Mouse (Mus musculus): ENCODE measurements around the gene Arl6. TPM values are rescaled to one million over a fixed set of nuclear protein-coding genes. Genes with fewer than 3 reads are reported as not detected.

Arl6 gene
- total and polyA plus RNA-seq, 3 experiments: 0.23 to 0.77 TPM; not detected in 1

DNA sequence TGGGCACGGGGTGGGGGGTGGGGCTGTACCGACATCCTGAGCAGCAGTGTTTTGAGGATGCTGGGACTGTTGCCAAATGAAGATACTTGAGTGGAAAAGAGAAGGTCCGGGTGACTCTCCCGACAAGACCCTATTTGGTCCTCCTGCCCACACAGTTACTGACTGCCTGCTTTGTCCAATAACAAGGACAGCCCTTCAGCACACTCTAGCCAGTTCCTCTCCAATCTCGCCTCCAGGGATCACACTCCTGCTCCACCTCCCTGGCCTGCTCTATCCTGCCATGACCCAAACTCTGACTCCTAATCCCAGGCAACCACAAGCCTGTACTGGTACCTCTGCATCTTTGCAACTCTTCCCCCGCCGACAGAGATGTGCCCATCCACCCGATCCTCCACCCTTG is 69.4 kb downstream of the Arl6 start:
- dilution Hi-C loops (cut with MboI; ENCODE audit: extremely low pct_ligation_motif_present, extremely low pct_unique_long_range_greater_than_20kb, low sequenced_read_pairs) (no loop called here), in situ Hi-C loops (cut with MboI; ENCODE audit: low pct_ligation_motif_present, low pct_unique_long_range_greater_than_20kb, low sequenced_read_pairs) (no loop called here)
- Histone ChIP-seq H3K27me3 (replicated peaks) (no peaks in the 10 kb centered on the region), H3K4me3 (replicated peaks in 1 of 3; ENCODE audit: low read depth in 2 of 3, low read length in 2 of 3, poor library complexity in 1 of 3) (no peak overlapping the region), H3K36me3 (replicated peaks in 1 of 2; ENCODE audit: control insufficient read depth in 1 of 2, insufficient read depth in 1 of 2, low read length in 1 of 2) (no peaks in the 10 kb centered on the region), H3K9me3 (replicated peaks; ENCODE audit: low read length) (no peaks in the 10 kb centered on the region), H3K4me2 (ENCODE audit: insufficient read depth, low read depth, poor library complexity, severe bottlenecking) (peak overlapping the region; percentile 100), H3K9ac (ENCODE audit: insufficient read depth, low read depth) (peak overlapping the region; percentile 94), H3K4me1 (ENCODE audit: control insufficient read depth in 1 of 2, insufficient read depth in 2 of 2) (peaks cover 13 to 55% of the 10 kb centered on the region in 2 experiments), H3K27ac (ENCODE audit: insufficient read depth, low read depth) (no peak overlapping the region), H3K79me2 (replicated peaks; ENCODE audit: control insufficient read depth, extremely low read depth, insufficient read depth, poor library complexity, severe bottlenecking) (no peaks in the 10 kb centered on the region)
- TF ChIP-seq MXI1 (IDR thresholded peaks at IDR 0.05; ENCODE audit: low read depth, low read length) (peak; percentile 51; the same call in 1 of the 2 replicates), NELFE (IDR thresholded peaks at IDR 0.05; ENCODE audit: low read depth, low read length) (0 out of 2 replicates have a peak, but pooled peaks have one; percentile 18), CHD2 (IDR thresholded peaks at IDR 0.05; ENCODE audit: low read length) (0 out of 2 replicates have a peak, but pooled peaks have one; percentile 9), MEF2A (IDR thresholded peaks at IDR 0.05; ENCODE audit: borderline replicate concordance, low read depth, low read length) (no peak), IRF4 (IDR thresholded peaks at IDR 0.05; ENCODE audit: low read depth, low read length) (no peak), EP300 (IDR thresholded peaks at IDR 0.05; ENCODE audit: low read length) (no peak), KAT2A (IDR thresholded peaks at IDR 0.05; ENCODE audit: insufficient replicate concordance, low read length) (no peak), MAZ (IDR thresholded peaks at IDR 0.05; ENCODE audit: low read depth, low read length) (no peak), SIN3A (IDR thresholded peaks at IDR 0.05; ENCODE audit: low read length) (0 out of 2 replicates have a peak, but pooled peaks have one; percentile 58)
- DNase-seq (ENCODE audit: extremely low read depth): no peak

DNA sequence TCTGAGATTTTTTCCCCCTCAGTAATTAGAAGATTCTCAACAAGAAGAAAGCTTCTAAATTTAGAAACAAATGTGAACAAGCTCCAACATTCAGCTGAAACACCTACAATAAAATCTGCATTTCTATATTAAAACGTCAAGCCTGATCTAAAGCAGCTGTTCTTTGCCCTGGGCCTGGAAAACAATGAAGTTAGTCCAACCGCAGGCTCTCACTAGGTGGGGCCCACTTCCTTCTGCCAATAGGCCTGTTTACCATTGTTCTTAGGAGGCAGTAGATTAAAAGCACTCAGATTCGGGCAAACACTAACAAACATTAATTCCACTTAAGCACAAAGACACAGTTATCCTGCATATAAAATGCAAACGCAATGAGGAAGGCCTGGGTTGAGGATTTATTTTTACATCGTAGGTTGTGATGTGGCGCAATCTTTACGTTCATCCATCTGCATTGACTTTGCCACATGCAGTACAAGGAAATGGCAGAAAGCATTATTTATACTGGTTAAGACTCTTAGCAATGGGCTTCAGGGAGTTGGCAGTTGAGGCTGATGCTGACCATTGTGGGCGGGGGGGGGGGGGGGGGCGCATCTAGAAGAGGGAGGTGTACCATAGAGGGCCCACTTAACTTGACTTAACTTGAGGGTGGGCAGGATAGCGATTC is 71.3 kb downstream of the Arl6 start:
- TF ChIP-seq SMC3 (IDR thresholded peaks at IDR 0.05; ENCODE audit: low read depth, low read length): no peak
- TF ChIP-seq HCFC1 (IDR thresholded peaks at IDR 0.05; ENCODE audit: low read depth, low read length): no peak
- no peak for TF ChIP-seq TCF12 (IDR thresholded peaks at IDR 0.05; ENCODE audit: low read depth, low read length)
- TF ChIP-seq ELF1 (IDR thresholded peaks at IDR 0.05; ENCODE audit: low read depth, low read length): no peak
- peak; percentile 1; the same call in 1 of the 2 replicates for TF ChIP-seq ZNF384 (IDR thresholded peaks at IDR 0.05; ENCODE audit: low read depth, low read length)
- no peak for TF ChIP-seq RAD21 (IDR thresholded peaks at IDR 0.05; ENCODE audit: low read depth, low read length)
- in situ Hi-C loops (cut with MboI; ENCODE audit: low pct_ligation_motif_present, low pct_unique_long_range_greater_than_20kb, low sequenced_read_pairs): no loop called here
- H3K36me3 ChIP-seq (replicated peaks in 1 of 2; ENCODE audit: control insufficient read depth in 1 of 2, insufficient read depth in 1 of 2, low read length in 1 of 2): no peaks in the 10 kb centered on the region
- peaks cover 14 to 69% of the 10 kb centered on the region in 2 experiments for H3K4me1 ChIP-seq (ENCODE audit: control insufficient read depth in 1 of 2, insufficient read depth in 2 of 2)
- dilution Hi-C loops (cut with MboI; ENCODE audit: extremely low pct_ligation_motif_present, extremely low pct_unique_long_range_greater_than_20kb, low sequenced_read_pairs): no loop called here
- H3K4me3 ChIP-seq (replicated peaks in 1 of 3; ENCODE audit: low read depth in 2 of 3, low read length in 2 of 3, poor library complexity in 1 of 3): no peak overlapping the region
- H3K27me3 ChIP-seq (replicated peaks): no peaks in the 10 kb centered on the region
- no peak overlapping the region for H3K4me2 ChIP-seq (ENCODE audit: insufficient read depth, low read depth, poor library complexity, severe bottlenecking)
- no peaks in the 10 kb centered on the region for H3K79me2 ChIP-seq (replicated peaks; ENCODE audit: control insufficient read depth, extremely low read depth, insufficient read depth, poor library complexity, severe bottlenecking)
- H3K9me3 ChIP-seq (replicated peaks; ENCODE audit: low read length): no peaks in the 10 kb centered on the region
- no peak overlapping the region for H3K9ac ChIP-seq (ENCODE audit: insufficient read depth, low read depth)
- no peak for DNase-seq (ENCODE audit: extremely low read depth)
- H3K27ac ChIP-seq (ENCODE audit: insufficient read depth, low read depth): no peak overlapping the region

Measured in CH12.LX (cell line).